Mouse (Mus musculus) E14TG2a.4 (cell line): ENCODE measurements around the gene Gm3336.

Experiments
- CTCF ChIP-seq: conservative IDR thresholded peaks from 2 replicates; pipeline ENCODE4 v1.5.1; 2014; ENCODE audit warnings: low read length
- POU5F1 ChIP-seq: IDR thresholded peaks from 2 replicates; pipeline ENCODE4 v1.6.1; 2014; ENCODE audit warnings: low read length, borderline replicate concordance

DNA sequence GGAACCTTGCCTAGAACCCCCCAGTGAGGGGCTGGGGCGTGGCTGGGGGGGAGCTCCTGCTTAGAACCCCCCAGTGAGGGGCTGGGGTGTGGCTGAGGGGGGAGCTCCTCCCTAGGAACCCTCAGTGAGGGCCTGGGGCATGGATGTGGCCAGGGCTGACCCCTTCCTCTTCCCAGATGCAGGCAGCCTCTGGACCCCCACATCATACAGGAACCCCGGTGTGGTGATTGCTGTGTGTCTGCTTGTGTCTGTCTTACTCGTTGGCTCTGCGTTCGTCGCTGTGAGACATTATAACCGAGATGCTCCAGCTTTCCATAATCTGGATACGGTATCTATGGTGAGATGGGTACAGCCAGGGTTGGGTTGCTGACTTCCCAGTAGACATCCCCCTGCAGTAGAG, 3.3 kb downstream of the Gm3336 start:
- TF ChIP-seq CTCF, result no peak
- TF ChIP-seq POU5F1, result no peak
